Mouse (Mus musculus): Measurements from ENCODE around the gene Slc25a21. TPM values are rescaled to one million over a fixed set of nuclear protein-coding genes. Genes with fewer than 3 reads are reported as not detected.
A peak's percentile ranks its signal among the peaks of the same experiment; 100 is the strongest.
"Not testable (repeated sequence)": the region's sequence is repeated elsewhere in the genome, so short reads cannot be mapped to it uniquely, and the experiment has no call there.

Gene Slc25a21
- polyA plus RNA-seq, 1 experiment, result not detected

- Histone ChIP-seq H3K79me3 (ENCODE audit: low read depth) (peaks cover 39% of the 10 kb centered on the region), H3K79me2 (ENCODE audit: control insufficient read depth, insufficient read depth) (peaks cover 44% of the 10 kb centered on the region), H3K4me3 (ENCODE audit: insufficient read depth, poor library complexity, severe bottlenecking) (peak overlapping the region; percentile 55), H3K27me3 (ENCODE audit: control insufficient read depth, insufficient read depth, insufficient read length) (no peaks in the 10 kb centered on the region), H3ac (ENCODE audit: control insufficient read depth, insufficient read length, low read depth) (peak overlapping the region; percentile 48), H3K36me3 (ENCODE audit: control insufficient read depth, insufficient read depth) (peaks cover 4% of the 10 kb centered on the region)
- TF ChIP-seq CTCF (IDR thresholded peaks at IDR 0.05; ENCODE audit: control insufficient read depth, insufficient read depth, insufficient read length), result no peak
Measured at GRCm38 (mm10) chr12:57229703-57230102, 32.4 kb upstream of the Slc25a21 start.

GRCm38 (mm10) chr12:57227776-57228175, 30.5 kb upstream of the Slc25a21 start:
- H3K36me3 ChIP-seq (ENCODE audit: control insufficient read depth, insufficient read depth), result no peaks in the 10 kb centered on the region
- H3K79me2 ChIP-seq (ENCODE audit: control insufficient read depth, insufficient read depth), result peaks cover 24% of the 10 kb centered on the region
- H3ac ChIP-seq (ENCODE audit: control insufficient read depth, insufficient read length, low read depth), result no peak overlapping the region
- H3K79me3 ChIP-seq (ENCODE audit: low read depth), result peaks cover 20% of the 10 kb centered on the region
- TF ChIP-seq MAX (IDR thresholded peaks at IDR 0.05) (no peak), FOSL1 (IDR thresholded peaks at IDR 0.05; ENCODE audit: insufficient read depth, low read length, poor library complexity, severe bottlenecking) (no peak), CEBPB (IDR thresholded peaks at IDR 0.05; ENCODE audit: low read depth) (no peak), MYOG (IDR thresholded peaks at IDR 0.05; ENCODE audit: control insufficient read depth, extremely low read depth, insufficient read length) (no peak), MYOD1 (IDR thresholded peaks at IDR 0.05; ENCODE audit: control insufficient read depth, insufficient read length, low read depth) (no peak), USF1 (IDR thresholded peaks at IDR 0.05; ENCODE audit: low read depth) (no peak), CTCF (IDR thresholded peaks at IDR 0.05; ENCODE audit: control insufficient read depth, insufficient read depth, insufficient read length) (no peak)
- H3K4me3 ChIP-seq (ENCODE audit: insufficient read depth, poor library complexity, severe bottlenecking), result no peak overlapping the region
- no peaks in the 10 kb centered on the region for H3K27me3 ChIP-seq (ENCODE audit: control insufficient read depth, insufficient read depth, insufficient read length)

- Histone ChIP-seq H3K4me3 (ENCODE audit: insufficient read depth, poor library complexity, severe bottlenecking) (no peak overlapping the region), H3K27me3 (ENCODE audit: control insufficient read depth, insufficient read depth, insufficient read length) (no peaks in the 10 kb centered on the region), H3K79me2 (ENCODE audit: control insufficient read depth, insufficient read depth) (peaks cover 11% of the 10 kb centered on the region), H3K36me3 (ENCODE audit: control insufficient read depth, insufficient read depth) (no peaks in the 10 kb centered on the region), H3K79me3 (ENCODE audit: low read depth) (peaks cover 9% of the 10 kb centered on the region), H3ac (ENCODE audit: control insufficient read depth, insufficient read length, low read depth) (no peak overlapping the region)
- TF ChIP-seq USF1 (IDR thresholded peaks at IDR 0.05; ENCODE audit: low read depth), result no peak
- no peak for TF ChIP-seq MYOG (IDR thresholded peaks at IDR 0.05; ENCODE audit: control insufficient read depth, extremely low read depth, insufficient read length)
- no peak for TF ChIP-seq CEBPB (IDR thresholded peaks at IDR 0.05; ENCODE audit: low read depth)
- no peak for TF ChIP-seq CTCF (IDR thresholded peaks at IDR 0.05; ENCODE audit: control insufficient read depth, insufficient read depth, insufficient read length)
- no peak for TF ChIP-seq MYOD1 (IDR thresholded peaks at IDR 0.05; ENCODE audit: control insufficient read depth, insufficient read length, low read depth)
- TF ChIP-seq MAX (IDR thresholded peaks at IDR 0.05), result no peak
- TF ChIP-seq FOSL1 (IDR thresholded peaks at IDR 0.05; ENCODE audit: insufficient read depth, low read length, poor library complexity, severe bottlenecking), result no peak
Measured at GRCm38 (mm10) chr12:57226411-57226810, 29.1 kb upstream of the Slc25a21 start.

- not testable (repeated sequence) for H3K79me3 ChIP-seq (ENCODE audit: low read depth); H3K79me2 ChIP-seq (ENCODE audit: control insufficient read depth, insufficient read depth); H3K27me3 ChIP-seq (ENCODE audit: control insufficient read depth, insufficient read depth, insufficient read length); H3ac ChIP-seq (ENCODE audit: control insufficient read depth, insufficient read length, low read depth); H3K4me3 ChIP-seq (ENCODE audit: insufficient read depth, poor library complexity, severe bottlenecking); H3K36me3 ChIP-seq (ENCODE audit: control insufficient read depth, insufficient read depth)
Measured at GRCm38 (mm10) chr12:57212463-57212862, 15.2 kb upstream of the Slc25a21 start.

GRCm38 (mm10) chr12:57211353-57212311, 14.4 kb upstream of the Slc25a21 start:
- no peaks in the 10 kb centered on the region for H3K36me3 ChIP-seq (ENCODE audit: control insufficient read depth, insufficient read depth)
- H3K27me3 ChIP-seq (ENCODE audit: control insufficient read depth, insufficient read depth, insufficient read length), result no peaks in the 10 kb centered on the region
- no peak overlapping the region for H3ac ChIP-seq (ENCODE audit: control insufficient read depth, insufficient read length, low read depth)
- H3K79me2 ChIP-seq (ENCODE audit: control insufficient read depth, insufficient read depth), result no peaks in the 10 kb centered on the region
- H3K4me3 ChIP-seq (ENCODE audit: insufficient read depth, poor library complexity, severe bottlenecking), result no peak overlapping the region
- no peak for TF ChIP-seq MYOD1 (IDR thresholded peaks at IDR 0.05; ENCODE audit: control insufficient read depth, insufficient read length, low read depth)
- TF ChIP-seq MAX (IDR thresholded peaks at IDR 0.05), result no peak
- TF ChIP-seq USF1 (IDR thresholded peaks at IDR 0.05; ENCODE audit: low read depth), result no peak
- TF ChIP-seq CEBPB (IDR thresholded peaks at IDR 0.05; ENCODE audit: low read depth), result no peak
- TF ChIP-seq CTCF (IDR thresholded peaks at IDR 0.05; ENCODE audit: control insufficient read depth, insufficient read depth, insufficient read length), result no peak
- no peak for TF ChIP-seq MYOG (IDR thresholded peaks at IDR 0.05; ENCODE audit: control insufficient read depth, extremely low read depth, insufficient read length)
- TF ChIP-seq FOSL1 (IDR thresholded peaks at IDR 0.05; ENCODE audit: insufficient read depth, low read length, poor library complexity, severe bottlenecking), result no peak
- H3K79me3 ChIP-seq (ENCODE audit: low read depth), result no peaks in the 10 kb centered on the region

- TF ChIP-seq USF1 (IDR thresholded peaks at IDR 0.05; ENCODE audit: low read depth) (no peak), MAX (IDR thresholded peaks at IDR 0.05) (no peak)
- no peaks in the 10 kb centered on the region for H3K36me3 ChIP-seq (ENCODE audit: control insufficient read depth, insufficient read depth)
Measured at GRCm38 (mm10) chr12:57204276-57204851, 7.1 kb upstream of the Slc25a21 start.

More at GRCm38 (mm10) chr12:57204276-57204851, 7.1 kb upstream of the Slc25a21 start:
- Histone ChIP-seq H3K79me2 (ENCODE audit: control insufficient read depth, insufficient read depth) (no peaks in the 10 kb centered on the region), H3K79me3 (ENCODE audit: low read depth) (no peaks in the 10 kb centered on the region), H3ac (ENCODE audit: control insufficient read depth, insufficient read length, low read depth) (no peak overlapping the region), H3K4me3 (ENCODE audit: insufficient read depth, poor library complexity, severe bottlenecking) (no peak overlapping the region), H3K27me3 (ENCODE audit: control insufficient read depth, insufficient read depth, insufficient read length) (no peaks in the 10 kb centered on the region)

All from C2C12 (cell line).